Mouse (Mus musculus) forebrain, postnatal 0 days (tissue): ENCODE measurements at regions not wholly inside any gene's neighbourhood (a gene's known extent, or its start where the extent isn't known, plus 50 kb on each side); places are given as distances from the start of the nearest gene placed in this dataset.

Experiments used
- ATAC-seq: fragments of 200-750 bp; cut with Nextera tagmentation; 2 replicates; pipeline ENCODE4 v1.8.0; 2017; ENCODE audit warnings: mild to moderate bottlenecking, moderate library complexity
- DNase-seq: peaks from one replicate; pipeline ENCODE4 v3.0.0-alpha.2; 2015
- H3K27ac ChIP-seq: fragments of 300-500 bp; sonication (generic); 2 replicates; pipeline ENCODE4 v1.5.1; 2014; ENCODE audit warnings: low read depth, mild to moderate bottlenecking, antibody characterized with exemption, low read length, moderate library complexity, mixed read lengths
- H3K27me3 ChIP-seq: fragments of 300-500 bp; sonication (generic); 2 replicates; pipeline ENCODE4 v1.6.1; 2014; ENCODE audit warnings: mild to moderate bottlenecking, low read length, mixed read lengths; ENCODE audit not compliant: insufficient read depth
- H3K36me3 ChIP-seq: fragments of 300-500 bp; sonication (generic); 2 replicates; pipeline ENCODE4 v1.6.1; 2014; ENCODE audit warnings: mild to moderate bottlenecking, moderate library complexity; ENCODE audit not compliant: insufficient read depth
- H3K4me1 ChIP-seq: fragments of 300-500 bp; sonication (generic); 2 replicates; pipeline ENCODE4 v1.6.1; 2014; ENCODE audit warnings: antibody characterized with exemption; ENCODE audit not compliant: insufficient read depth
- H3K4me2 ChIP-seq: fragments of 300-500 bp; sonication (generic); 2 replicates; pipeline ENCODE4 v1.6.1; 2014; ENCODE audit warnings: low read depth, mild to moderate bottlenecking, moderate library complexity
- H3K4me3 ChIP-seq: fragments of 300-500 bp; sonication (generic); 2 replicates; pipeline ENCODE4 v1.5.1; 2014; ENCODE audit warnings: low read depth, low read length, mixed read lengths
- H3K9ac ChIP-seq: fragments of 300-500 bp; sonication (generic); 2 replicates; pipeline ENCODE4 v1.6.1; 2014; ENCODE audit warnings: mild to moderate bottlenecking
- H3K9me3 ChIP-seq: fragments of 300-500 bp; sonication (generic); 2 replicates; pipeline ENCODE4 v1.6.1; 2016; ENCODE audit warnings: low read length
- CTCF ChIP-seq: sonication (generic); IDR thresholded peaks from 2 replicates; pipeline ENCODE4 v1.5.1; 2016; ENCODE audit warnings: antibody characterized with exemption, control low read depth, low read depth
- WGBS: fragments of 180-500 bp; shearing (Covaris S2); extraction: QIAGEN DNeasy Blood & Tissue Kit; methylation state at CpG from one replicate; pipeline ENCODE4 v1.1.7; 2014; 5-methylcytosine and 5-hydroxymethylcytosine counted together

DNA sequence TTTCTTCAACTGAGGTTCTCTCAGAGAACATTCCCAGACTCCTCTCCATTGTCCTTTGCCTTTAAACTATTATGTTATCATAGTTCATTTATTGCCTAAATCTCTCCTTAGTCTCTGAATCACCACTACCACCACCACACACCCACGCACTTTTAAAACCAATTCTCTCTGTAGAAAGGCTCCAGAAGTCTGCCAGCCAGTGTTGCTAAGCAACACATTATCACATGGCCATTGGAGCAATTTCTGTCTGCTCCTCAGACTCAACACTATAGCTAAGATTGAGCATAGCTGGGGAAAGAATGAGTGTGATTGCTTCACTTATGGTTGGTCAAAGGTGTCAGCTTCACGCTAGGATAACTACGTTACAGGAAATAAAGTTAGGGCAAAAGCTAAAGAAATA, 59.3 kb downstream of the Trap1a start:
- no peak overlapping the region for H3K9ac ChIP-seq
- TF ChIP-seq CTCF: no peak
- DNase-seq: peak; percentile 45
- H3K4me2 ChIP-seq: no peak overlapping the region
- H3K9me3 ChIP-seq: no peaks in the 10 kb centered on the region
- peak; percentile 91 for ATAC-seq
- H3K4me1 ChIP-seq: 0 out of 2 replicates have a peak, but pooled peaks cover 4% of the 10 kb centered on the region
- no peak overlapping the region for H3K4me3 ChIP-seq
- 47% methylated on average over 3 of the region's 3 CpGs for WGBS
- no peak overlapping the region for H3K27ac ChIP-seq
- no peaks in the 10 kb centered on the region for H3K36me3 ChIP-seq
- H3K27me3 ChIP-seq: no peaks in the 10 kb centered on the region

DNA sequence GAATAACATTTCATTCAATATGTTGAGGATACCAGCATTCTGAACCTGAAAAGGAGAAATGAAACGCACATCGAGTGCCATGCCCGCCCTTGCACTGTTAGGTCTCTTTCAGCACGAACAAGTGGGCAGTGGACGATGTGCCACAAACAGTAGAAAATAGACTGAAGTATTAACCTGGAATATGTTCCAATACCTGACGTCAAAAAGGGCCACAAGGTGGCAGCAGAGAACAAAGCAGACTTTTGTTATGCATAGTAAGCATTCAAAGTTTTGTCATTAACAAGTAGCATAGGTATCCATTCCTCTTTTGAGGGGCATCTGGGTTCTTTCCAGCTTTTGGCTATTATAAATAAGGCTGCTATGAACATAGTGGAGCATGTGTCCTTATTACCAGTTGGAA, 63.5 kb upstream of the D330045A20Rik start:
- Histone ChIP-seq H3K36me3 (no peaks in the 10 kb centered on the region), H3K9me3 (no peaks in the 10 kb centered on the region), H3K27ac (no peak overlapping the region), H3K27me3 (no peaks in the 10 kb centered on the region), H3K4me1 (no peaks in the 10 kb centered on the region), H3K4me2 (no peak overlapping the region), H3K9ac (no peak overlapping the region), H3K4me3 (no peak overlapping the region)
- WGBS: 60% methylated on average over 6 of the region's 6 CpGs
- DNase-seq: peak; percentile 72
- no peak for ATAC-seq
- peak; percentile 73 for TF ChIP-seq CTCF

DNA sequence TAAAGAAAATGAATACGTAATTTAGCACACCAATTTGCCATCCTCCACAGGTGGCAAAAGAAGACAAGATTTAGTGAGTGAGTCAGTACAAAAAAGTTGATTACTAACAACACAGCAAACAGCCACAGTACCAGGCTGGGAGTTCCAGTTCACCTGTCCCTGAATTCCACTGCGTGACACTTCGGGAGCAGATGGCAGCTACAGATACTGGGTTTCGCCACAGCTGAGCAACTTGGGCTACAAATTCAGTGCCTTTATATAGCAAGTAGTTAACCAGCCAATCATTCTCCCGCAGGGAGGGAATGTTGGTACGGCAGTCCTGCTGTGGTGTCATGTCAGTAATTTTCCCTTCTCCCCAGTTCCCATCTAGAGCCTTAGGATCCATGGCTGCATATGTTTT, 60.3 kb upstream of the D330045A20Rik start:
- WGBS: 82% methylated on average over 6 of the region's 6 CpGs
- H3K36me3 ChIP-seq: no peaks in the 10 kb centered on the region
- H3K27me3 ChIP-seq: no peaks in the 10 kb centered on the region
- no peak overlapping the region for H3K4me3 ChIP-seq
- H3K27ac ChIP-seq: no peak overlapping the region
- no peaks in the 10 kb centered on the region for H3K9me3 ChIP-seq
- no peak for TF ChIP-seq CTCF
- DNase-seq (peak; percentile 0), ATAC-seq (no peak; the same call in 1 of the 2 replicates)
- H3K4me2 ChIP-seq: no peak overlapping the region
- no peaks in the 10 kb centered on the region for H3K4me1 ChIP-seq
- H3K9ac ChIP-seq: no peak overlapping the region

DNA sequence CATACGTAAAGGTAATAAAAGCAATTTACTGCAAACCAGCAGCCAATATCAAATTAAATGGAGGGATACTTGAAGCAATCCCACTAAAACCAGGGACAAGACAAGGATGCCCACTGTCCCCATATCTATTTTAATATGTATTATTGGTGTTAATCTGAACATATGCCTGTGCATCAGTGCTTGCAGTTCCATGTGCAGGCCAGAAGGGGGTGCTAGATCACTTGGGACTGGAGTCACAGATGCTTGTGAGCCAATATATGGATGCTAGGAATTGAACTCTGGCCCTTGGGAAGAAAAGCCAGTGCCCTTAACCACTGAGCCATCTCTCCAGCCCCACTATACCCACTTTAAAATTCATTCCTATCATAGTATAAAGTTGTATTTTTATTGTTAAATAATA, 55.9 kb upstream of the D330045A20Rik start:
- H3K9ac ChIP-seq: no peak overlapping the region
- no peak overlapping the region for H3K27ac ChIP-seq
- ATAC-seq (no peak), DNase-seq (no peak)
- H3K4me3 ChIP-seq: no peak overlapping the region
- H3K4me2 ChIP-seq: no peak overlapping the region
- H3K9me3 ChIP-seq: no peaks in the 10 kb centered on the region
- 0 out of 2 replicates have a peak, but pooled peaks have one; percentile 14 for TF ChIP-seq CTCF
- no peaks in the 10 kb centered on the region for H3K4me1 ChIP-seq
- H3K27me3 ChIP-seq: no peaks in the 10 kb centered on the region
- H3K36me3 ChIP-seq: no peaks in the 10 kb centered on the region
- 94% methylated on average over 1 of the region's 1 CpGs for WGBS
